Mouse (Mus musculus): Measurements from ENCODE around the gene Ptprs. TPM values are rescaled to one million over a fixed set of nuclear protein-coding genes. Genes with fewer than 3 reads are reported as not detected.

Gene Ptprs
- polyA plus RNA-seq, 1 experiment from 2014 or later = 29.9 TPM

- no peak for DNase-seq (ENCODE audit: low spot score)
These were observed 96.0 kb downstream of the Ptprs start for GRCm38 (mm10) chr17:56380286-56380685.

GRCm38 (mm10) chr17:56379281-56379834 lies 96.9 kb downstream of the Ptprs start:
- DNase-seq (ENCODE audit: low spot score) = no peak

GRCm38 (mm10) chr17:56374851-56375250 lies 101.4 kb downstream of the Ptprs start:
- DNase-seq (ENCODE audit: low spot score) = no peak

GRCm38 (mm10) chr17:56373136-56374034 lies 102.9 kb downstream of the Ptprs start:
- DNase-seq (ENCODE audit: low spot score) = no peak

GRCm38 (mm10) chr17:56372109-56372508 lies 104.2 kb downstream of the Ptprs start:
- no peak for DNase-seq (ENCODE audit: low spot score)

- no peak for DNase-seq (ENCODE audit: low spot score)
These were observed 105.1 kb downstream of the Ptprs start for GRCm38 (mm10) chr17:56371029-56371660.

GRCm38 (mm10) chr17:56370090-56370489 lies 106.2 kb downstream of the Ptprs start:
- DNase-seq (ENCODE audit: low spot score) = no peak

- no peak for DNase-seq (ENCODE audit: low spot score)
These were observed 107.9 kb downstream of the Ptprs start for GRCm38 (mm10) chr17:56368291-56368790.

GRCm38 (mm10) chr17:56365791-56366673 lies 110.3 kb downstream of the Ptprs start:
- no peak for DNase-seq (ENCODE audit: low spot score)

Small RNAs within 50 kb of the gene (microRNA-seq; reads per million reads assigned to microRNA genes)
- gene Mir6977 (ENCODE audit: borderline number of aligned reads) = not detected

Other genes starting within 250 kb of the Ptprs start
- gene Fem1a, start 219.7 kb downstream of the Ptprs start, polyA plus RNA-seq (2015; fragmentation: Nextera tagmentation; extraction: Ambion mirVana) = 11.1 and 12.9 TPM in 2 replicates
- 2.5 and 3.0 TPM in 2 replicates for gene Ticam1, start 199.7 kb downstream of the Ptprs start, polyA plus RNA-seq (2015; fragmentation: Nextera tagmentation; extraction: Ambion mirVana)
- gene Plin3, start 183.6 kb downstream of the Ptprs start, polyA plus RNA-seq (2015; fragmentation: Nextera tagmentation; extraction: Ambion mirVana) = 59.5 TPM in 2 replicates
- gene Arrdc5, start 176.2 kb downstream of the Ptprs start, polyA plus RNA-seq (2015; fragmentation: Nextera tagmentation; extraction: Ambion mirVana) = 0.84 and 1.8 TPM in 2 replicates
- 234 and 264 TPM in 2 replicates for gene Uhrf1, start 173.2 kb downstream of the Ptprs start, polyA plus RNA-seq (2015; fragmentation: Nextera tagmentation; extraction: Ambion mirVana)
- gene Kdm4b, start 150.4 kb downstream of the Ptprs start, polyA plus RNA-seq (2015; fragmentation: Nextera tagmentation; extraction: Ambion mirVana) = 25.9 and 28.0 TPM in 2 replicates
- not detected in 2 replicates for gene Znrf4, start 35.9 kb upstream of the Ptprs start, polyA plus RNA-seq (2015; fragmentation: Nextera tagmentation; extraction: Ambion mirVana)
- gene Gm20219, start 77.9 kb upstream of the Ptprs start, polyA plus RNA-seq (2015; fragmentation: Nextera tagmentation; extraction: Ambion mirVana) = 0.98 and 1.7 TPM in 2 replicates
- 54.7 and 74.6 TPM in 2 replicates for gene Safb2, start 108.1 kb upstream of the Ptprs start, polyA plus RNA-seq (2015; fragmentation: Nextera tagmentation; extraction: Ambion mirVana)
- 76.0 and 83.6 TPM in 2 replicates for gene Safb, start 108.3 kb upstream of the Ptprs start, polyA plus RNA-seq (2015; fragmentation: Nextera tagmentation; extraction: Ambion mirVana)
- gene 2410015M20Rik, start 133.3 kb upstream of the Ptprs start, polyA plus RNA-seq (2015; fragmentation: Nextera tagmentation; extraction: Ambion mirVana) = 306 and 315 TPM in 2 replicates
- gene Rpl36, start 136.9 kb upstream of the Ptprs start, polyA plus RNA-seq (2015; fragmentation: Nextera tagmentation; extraction: Ambion mirVana) = 2,991 and 3,020 TPM in 2 replicates
- 40.1 and 41.0 TPM in 2 replicates for gene Lonp1, start 150.4 kb upstream of the Ptprs start, polyA plus RNA-seq (2015; fragmentation: Nextera tagmentation; extraction: Ambion mirVana)
- 0.09 and 0.57 TPM in 2 replicates for gene Catsperd, start 151.7 kb upstream of the Ptprs start, polyA plus RNA-seq (2015; fragmentation: Nextera tagmentation; extraction: Ambion mirVana)
- gene Ranbp3, start 196.8 kb upstream of the Ptprs start, polyA plus RNA-seq (2015; fragmentation: Nextera tagmentation; extraction: Ambion mirVana) = 76.2 and 81.4 TPM in 2 replicates
- gene Ndufa11, start 241.3 kb upstream of the Ptprs start, polyA plus RNA-seq (2015; fragmentation: Nextera tagmentation; extraction: Ambion mirVana) = 821 and 873 TPM in 2 replicates
- gene Vmac, start 241.5 kb upstream of the Ptprs start, polyA plus RNA-seq (2015; fragmentation: Nextera tagmentation; extraction: Ambion mirVana) = 20.3 and 26.9 TPM in 2 replicates

All from thymus, postnatal 0 days (tissue).